Mouse (Mus musculus): Measurements from ENCODE around the gene Cutal. TPM values are rescaled to one million over a fixed set of nuclear protein-coding genes. Genes with fewer than 3 reads are reported as not detected.

Gene Cutal
- not detected for polyA plus RNA-seq (2015; fragmentation: Illumina TruSeq; extraction: RNeasy Lipid Tissue Mini Kit (QIAGEN cat#74804); ENCODE audit: insufficient read depth, low replicate concordance)

DNA sequence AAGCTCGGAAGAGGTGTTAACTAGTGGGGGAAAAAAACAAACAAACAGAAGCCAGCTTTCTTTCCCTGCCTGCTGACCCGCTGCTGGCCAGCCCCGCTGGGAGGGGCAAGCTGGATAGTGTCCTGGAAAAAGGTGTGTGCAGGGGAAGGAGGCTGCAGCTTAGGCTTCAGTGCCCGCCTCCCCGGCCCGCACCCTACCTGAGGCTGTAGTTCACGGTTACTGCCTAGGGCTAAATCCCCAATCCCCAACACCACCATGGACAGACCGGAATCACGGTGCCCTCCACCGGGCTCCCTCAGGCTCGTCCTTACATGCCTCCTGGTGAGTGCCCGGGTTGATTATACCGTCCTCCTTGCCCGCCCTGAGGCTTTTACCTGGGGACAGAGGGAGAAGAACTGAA lies at the start of gene Cutal:
Gene Cutal (plus strand): TSS at position 126 of the 400 bp plus-strand sequence.

DNA sequence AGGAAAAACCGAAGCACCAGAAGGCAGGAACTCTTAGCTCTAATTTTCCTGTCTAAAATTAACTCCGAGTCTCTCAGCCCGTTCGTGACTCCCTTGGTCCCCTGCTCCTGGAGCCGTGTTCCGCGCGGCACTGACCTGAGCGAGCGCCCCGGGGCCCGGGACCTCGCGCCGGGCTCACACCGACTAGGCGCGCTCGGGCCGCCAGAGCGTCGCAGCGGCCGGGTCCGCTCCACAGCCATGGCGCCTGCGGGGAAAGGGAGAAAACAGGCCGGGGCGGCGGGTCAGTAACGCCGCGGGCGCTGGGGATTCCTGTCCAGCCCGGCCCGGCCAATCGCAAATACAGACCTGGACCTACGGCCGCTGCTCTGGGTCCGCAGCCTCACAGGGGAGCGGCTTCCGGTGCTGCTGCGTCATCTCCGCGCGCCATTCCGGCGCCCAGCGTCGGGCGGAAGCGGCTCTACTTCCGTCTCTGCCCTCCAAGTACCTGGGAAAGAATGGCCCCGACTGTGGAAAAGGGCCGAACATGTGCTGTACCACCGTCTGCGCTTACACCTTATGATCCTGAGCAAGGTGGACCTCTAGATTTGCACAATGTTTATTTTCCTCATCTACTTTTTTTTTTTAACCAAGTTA lies 48.3 kb upstream of the Cutal start, which contains the start of gene Fbxw2:
Gene Fbxw2 (minus strand): TSS at position 485 of the 633 bp plus-strand sequence.

DNA sequence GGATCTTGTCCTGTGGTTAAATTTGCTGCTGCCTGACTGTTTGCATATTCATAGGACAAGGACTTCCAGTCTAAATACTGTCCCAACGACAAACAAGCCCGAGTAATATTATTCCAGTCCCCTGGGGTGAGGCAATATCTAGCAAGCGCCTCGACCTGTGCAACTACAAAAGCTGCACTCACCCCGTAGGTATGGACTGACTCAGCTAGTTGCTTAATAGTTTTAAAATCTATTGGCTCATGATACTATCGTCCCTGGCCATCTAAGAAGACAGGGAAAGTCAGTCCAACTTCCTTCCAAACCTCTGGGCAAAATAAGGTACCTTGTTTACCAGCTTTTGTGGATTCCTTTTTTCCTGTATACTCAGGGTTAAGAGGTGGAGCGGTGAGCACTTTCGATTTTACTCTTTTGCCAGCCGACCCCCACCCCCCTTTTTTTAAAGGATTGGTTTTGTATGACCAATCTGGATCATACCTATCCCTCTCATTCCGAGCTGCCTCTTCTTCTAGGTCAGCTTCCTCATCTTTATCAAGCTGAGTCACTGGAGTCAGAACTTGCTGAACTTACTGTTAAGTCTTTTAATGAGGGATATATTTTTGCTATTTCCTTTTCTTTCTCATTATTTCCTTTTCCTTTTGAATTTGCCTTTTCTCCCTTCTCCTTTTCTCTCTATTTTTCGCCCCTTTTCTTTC lies 41.3 kb upstream of the Cutal start, which contains the start of gene Gm34653:
Gene Gm34653 (plus strand): TSS at position 242 of the 692 bp plus-strand sequence.

DNA sequence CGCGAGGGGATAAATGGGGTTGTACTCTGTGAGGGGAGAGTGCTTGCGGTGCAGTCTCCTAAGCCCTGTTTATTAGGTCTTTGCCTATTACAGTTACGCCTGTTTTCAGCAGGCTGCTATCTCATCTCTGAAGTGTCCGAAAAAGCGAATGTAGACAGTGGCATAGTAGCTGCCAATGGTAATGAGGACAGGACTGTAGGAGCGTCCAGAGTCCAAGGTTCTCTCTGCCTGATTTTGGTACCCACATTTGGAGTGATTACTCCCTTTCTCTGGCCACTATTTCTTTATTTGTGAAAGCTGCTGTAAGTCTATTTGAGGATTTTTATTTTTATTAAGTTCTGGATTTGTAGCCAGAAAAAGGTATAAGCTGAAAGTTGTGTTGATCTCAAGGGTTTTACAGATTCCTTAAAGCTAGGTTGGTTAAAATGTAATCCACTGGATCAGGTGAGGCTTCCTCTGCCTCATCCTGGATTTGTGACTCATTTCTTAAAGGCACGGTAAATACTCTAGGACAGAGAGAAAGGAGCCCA lies 685 bp downstream of the Cutal start, which contains the start of gene Psmd5:
Gene Psmd5 (minus strand): TSS at position 153 of the 530 bp plus-strand sequence.

DNA sequence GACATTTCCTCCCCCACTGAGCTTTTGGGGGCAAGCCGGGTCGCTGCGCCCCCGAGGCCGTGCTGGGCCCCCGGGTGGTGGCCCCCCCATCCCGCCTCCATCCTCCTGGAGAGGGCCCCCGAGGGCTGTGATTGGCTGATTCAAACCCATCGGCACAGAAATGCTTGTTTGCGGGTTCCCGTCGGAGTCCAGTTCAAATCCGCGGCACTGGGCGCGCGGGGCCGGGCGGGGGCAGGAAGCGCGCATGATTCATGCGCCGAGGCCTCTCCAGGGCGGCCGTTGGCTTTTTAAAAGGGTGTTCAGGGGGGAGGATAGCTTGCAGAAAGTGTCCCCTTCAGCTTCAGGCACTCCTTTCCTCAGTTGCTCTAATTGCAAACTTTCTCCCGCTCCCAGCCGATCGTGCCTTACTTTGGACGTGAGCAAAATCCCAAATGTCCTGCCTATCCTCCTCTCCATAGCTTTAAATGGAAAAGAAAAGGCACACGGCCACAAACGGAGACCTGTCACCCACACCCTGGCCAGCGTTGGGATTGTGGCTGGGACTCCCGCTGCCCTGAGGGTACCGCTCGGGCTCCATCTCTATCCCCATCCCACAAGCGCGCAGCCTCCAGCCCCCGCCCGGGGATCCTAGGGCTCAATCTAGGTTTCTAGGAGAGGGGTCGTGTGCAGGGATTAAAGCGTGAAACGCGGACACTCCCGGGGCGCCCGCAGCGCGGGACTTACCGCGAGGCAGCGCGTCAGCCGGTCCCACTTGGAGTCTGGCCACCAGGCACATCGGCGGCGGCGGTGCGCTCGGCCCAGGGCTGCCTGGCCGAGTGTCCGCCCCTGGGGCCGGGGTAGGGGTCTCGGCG lies 39.2 kb downstream of the Cutal start, which contains the start of gene Phf19:
Gene Phf19 (minus strand): TSS at position 809 of the 851 bp plus-strand sequence.

Other genes starting within 250 kb of the Cutal start
- 86.4 TPM for gene Gapvd1, start 119.2 kb upstream of the Cutal start, polyA plus RNA-seq (2015; fragmentation: Illumina TruSeq; extraction: RNeasy Lipid Tissue Mini Kit (QIAGEN cat#74804); ENCODE audit: insufficient read depth, low replicate concordance)
- 606 TPM for gene Hspa5, start 102.4 kb upstream of the Cutal start, polyA plus RNA-seq (2015; fragmentation: Illumina TruSeq; extraction: RNeasy Lipid Tissue Mini Kit (QIAGEN cat#74804); ENCODE audit: insufficient read depth, low replicate concordance)
- 14.7 TPM for gene Rabepk, start 74.5 kb upstream of the Cutal start, polyA plus RNA-seq (2015; fragmentation: Illumina TruSeq; extraction: RNeasy Lipid Tissue Mini Kit (QIAGEN cat#74804); ENCODE audit: insufficient read depth, low replicate concordance)
- 99.4 TPM for gene Fbxw2, start 48.1 kb upstream of the Cutal start, polyA plus RNA-seq (2015; fragmentation: Illumina TruSeq; extraction: RNeasy Lipid Tissue Mini Kit (QIAGEN cat#74804); ENCODE audit: insufficient read depth, low replicate concordance)
- not detected for gene Gm34653, start 41.4 kb upstream of the Cutal start, polyA plus RNA-seq (2015; fragmentation: Illumina TruSeq; extraction: RNeasy Lipid Tissue Mini Kit (QIAGEN cat#74804); ENCODE audit: insufficient read depth, low replicate concordance)
- 42.6 TPM for gene Psmd5, start 572 bp downstream of the Cutal start, polyA plus RNA-seq (2015; fragmentation: Illumina TruSeq; extraction: RNeasy Lipid Tissue Mini Kit (QIAGEN cat#74804); ENCODE audit: insufficient read depth, low replicate concordance)
- gene Phf19, start 39.6 kb downstream of the Cutal start, polyA plus RNA-seq (2015; fragmentation: Illumina TruSeq; extraction: RNeasy Lipid Tissue Mini Kit (QIAGEN cat#74804); ENCODE audit: insufficient read depth, low replicate concordance): 7.0 TPM
- 120 TPM for gene Traf1, start 87.4 kb downstream of the Cutal start, polyA plus RNA-seq (2015; fragmentation: Illumina TruSeq; extraction: RNeasy Lipid Tissue Mini Kit (QIAGEN cat#74804); ENCODE audit: insufficient read depth, low replicate concordance)
- gene Hc, start 187.0 kb downstream of the Cutal start, polyA plus RNA-seq (2015; fragmentation: Illumina TruSeq; extraction: RNeasy Lipid Tissue Mini Kit (QIAGEN cat#74804); ENCODE audit: insufficient read depth, low replicate concordance): 0.10 TPM
- gene AI182371, start 227.1 kb downstream of the Cutal start, polyA plus RNA-seq (2015; fragmentation: Illumina TruSeq; extraction: RNeasy Lipid Tissue Mini Kit (QIAGEN cat#74804); ENCODE audit: insufficient read depth, low replicate concordance): 2.3 TPM
- gene Cntrl, start 235.1 kb downstream of the Cutal start, polyA plus RNA-seq (2015; fragmentation: Illumina TruSeq; extraction: RNeasy Lipid Tissue Mini Kit (QIAGEN cat#74804); ENCODE audit: insufficient read depth, low replicate concordance): 166 TPM

Data from spleen, adult 10 weeks (tissue).